Mouse (Mus musculus): ENCODE data around the gene Srsf10. TPM values are rescaled to one million over a fixed set of nuclear protein-coding genes. Genes with fewer than 3 reads are reported as not detected.

The Srsf10 gene
- polyA plus RNA-seq, 1 experiment from 2014 or later = 84.2 TPM

DNA sequence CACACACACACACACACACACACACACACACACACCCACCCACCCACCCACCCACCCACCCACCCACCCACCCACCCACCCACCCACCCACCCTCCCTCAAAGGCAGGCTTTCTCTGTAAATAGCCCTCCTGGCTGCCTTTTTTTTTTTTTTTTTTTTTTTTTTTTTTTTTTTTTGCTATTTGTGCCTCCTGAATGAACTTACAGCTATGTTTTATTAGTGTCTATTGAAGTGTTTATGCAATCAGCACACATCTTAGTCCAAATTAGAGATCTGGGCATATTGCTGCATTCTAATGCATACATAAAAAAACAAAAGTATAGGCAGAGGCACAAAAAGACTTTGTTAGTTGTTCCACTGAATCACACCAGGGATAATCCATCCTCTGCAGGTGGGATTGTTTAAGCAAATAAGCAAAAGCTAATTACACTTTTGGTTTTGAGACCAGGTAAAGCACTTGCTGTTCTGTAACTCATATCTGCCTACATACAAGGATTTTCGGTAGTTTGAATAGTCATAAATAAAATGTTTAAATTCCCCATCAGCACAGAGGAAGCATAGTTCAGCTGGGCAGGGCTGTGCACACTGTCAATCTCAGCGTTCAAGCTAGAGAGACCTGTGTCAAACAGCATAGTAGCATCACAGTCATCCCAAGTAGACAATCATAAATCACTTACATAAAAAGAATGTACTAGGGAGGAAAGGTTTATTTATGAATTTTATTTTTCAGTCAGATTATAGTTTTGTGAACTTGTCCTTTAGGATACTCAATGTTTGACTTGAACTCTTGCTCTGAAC lies 14.9 kb downstream of the Srsf10 start:
- H3K27ac ChIP-seq (ENCODE audit: low read depth, low read length) = no peak overlapping the region
- 9% methylated on average over 2 of the region's 2 CpGs for WGBS
- no peaks in the 10 kb centered on the region for H3K27me3 ChIP-seq (replicated peaks; ENCODE audit: control insufficient read depth, insufficient read depth, low read length)
- no peak for ATAC-seq
- no peak for TF ChIP-seq CTCF (IDR thresholded peaks at IDR 0.05; ENCODE audit: low read depth)
- no peaks in the 10 kb centered on the region for H3K9me3 ChIP-seq (ENCODE audit: control insufficient read depth)
- H3K4me1 ChIP-seq (replicated peaks; ENCODE audit: control insufficient read depth, insufficient read depth, low read length) = peaks cover 11% of the 10 kb centered on the region
- peak overlapping the region; percentile 77 for H3K4me2 ChIP-seq (replicated peaks; ENCODE audit: low read depth)
- no peak overlapping the region for H3K4me3 ChIP-seq (ENCODE audit: low read depth, low read length)
- no peak overlapping the region for H3K9ac ChIP-seq (ENCODE audit: low read depth, low read length)
- peaks cover 24% of the 10 kb centered on the region for H3K36me3 ChIP-seq (ENCODE audit: control insufficient read depth, insufficient read depth)

DNA sequence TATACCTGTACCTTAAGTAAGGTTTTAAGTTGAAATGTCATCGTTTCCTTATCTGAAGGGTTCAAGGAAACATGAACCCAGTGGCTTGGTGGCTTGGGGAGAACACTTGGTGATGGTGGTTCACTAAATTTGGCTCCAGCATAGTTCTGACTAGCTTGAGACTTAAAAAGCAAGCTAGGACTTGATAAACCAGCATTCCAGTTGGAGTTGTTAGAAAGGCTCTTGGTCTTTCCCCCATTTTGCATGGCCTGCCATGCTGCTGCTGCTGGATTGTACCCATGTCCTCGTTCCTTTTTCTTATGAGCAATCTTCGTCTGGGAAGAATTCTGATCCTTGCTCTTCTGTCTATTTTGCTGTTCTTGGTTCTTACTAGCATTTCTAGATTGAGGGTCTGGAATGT lies 16.5 kb downstream of the Srsf10 start:
- H3K9me3 ChIP-seq (ENCODE audit: control insufficient read depth) = no peaks in the 10 kb centered on the region
- TF ChIP-seq CTCF (IDR thresholded peaks at IDR 0.05; ENCODE audit: low read depth) = no peak
- no peaks in the 10 kb centered on the region for H3K27me3 ChIP-seq (replicated peaks; ENCODE audit: control insufficient read depth, insufficient read depth, low read length)
- H3K4me2 ChIP-seq (replicated peaks; ENCODE audit: low read depth) = peak overlapping the region; percentile 77
- no peak for ATAC-seq
- H3K4me3 ChIP-seq (ENCODE audit: low read depth, low read length) = peak overlapping the region; percentile 74
- WGBS = 17% methylated on average over 3 of the region's 3 CpGs
- peaks cover 13% of the 10 kb centered on the region for H3K36me3 ChIP-seq (ENCODE audit: control insufficient read depth, insufficient read depth)
- no peak overlapping the region for H3K27ac ChIP-seq (ENCODE audit: low read depth, low read length)
- peaks cover 14% of the 10 kb centered on the region for H3K4me1 ChIP-seq (replicated peaks; ENCODE audit: control insufficient read depth, insufficient read depth, low read length)
- H3K9ac ChIP-seq (ENCODE audit: low read depth, low read length) = no peak overlapping the region

DNA sequence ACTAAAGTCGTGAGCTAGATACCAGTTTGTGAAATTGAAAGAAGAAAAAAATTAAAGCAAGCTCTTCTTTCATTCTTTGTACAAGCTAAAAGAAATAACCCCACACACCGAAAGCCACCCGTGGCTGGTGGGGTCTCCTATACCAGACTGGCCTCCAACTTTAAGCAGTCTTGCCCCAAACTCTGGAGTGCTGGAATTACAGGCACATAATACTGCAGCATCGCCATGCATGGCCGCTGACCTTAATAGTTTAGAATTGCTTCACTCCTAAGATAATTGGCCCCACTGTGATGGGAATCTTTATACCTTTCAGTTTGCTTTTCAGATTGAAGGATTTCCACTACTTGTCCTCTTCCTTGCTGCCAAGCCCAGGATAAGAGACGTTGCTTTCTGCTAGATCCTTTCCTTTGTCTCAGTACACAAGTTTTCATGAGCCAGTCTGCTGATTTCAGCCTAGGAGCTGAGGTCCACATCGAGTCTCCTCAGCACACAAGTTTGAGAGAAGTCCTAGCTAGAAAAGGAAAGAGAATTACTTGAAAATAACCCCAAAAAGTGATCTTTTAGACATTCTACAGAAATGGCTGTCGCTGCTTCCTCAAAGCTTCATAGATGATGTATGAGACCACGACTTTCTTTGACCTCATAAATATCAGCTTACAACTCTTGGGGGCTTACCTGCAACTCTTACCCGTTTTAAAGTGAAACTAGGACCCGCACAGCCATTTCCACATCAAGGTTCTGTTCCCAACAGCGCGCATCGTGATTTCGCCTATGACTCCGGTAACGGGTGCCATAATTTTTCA lies 17.2 kb downstream of the Srsf10 start:
- 4% methylated on average over 17 of the region's 17 CpGs for WGBS
- no peak for ATAC-seq
- no peak for TF ChIP-seq CTCF (IDR thresholded peaks at IDR 0.05; ENCODE audit: low read depth)
- H3K4me2 ChIP-seq (replicated peaks; ENCODE audit: low read depth) = peak overlapping the region; percentile 77
- peaks cover 14% of the 10 kb centered on the region for H3K4me1 ChIP-seq (replicated peaks; ENCODE audit: control insufficient read depth, insufficient read depth, low read length)
- H3K27me3 ChIP-seq (replicated peaks; ENCODE audit: control insufficient read depth, insufficient read depth, low read length) = no peaks in the 10 kb centered on the region
- H3K9ac ChIP-seq (ENCODE audit: low read depth, low read length) = peak overlapping the region; percentile 93
- H3K27ac ChIP-seq (ENCODE audit: low read depth, low read length) = peak overlapping the region; percentile 99
- H3K4me3 ChIP-seq (ENCODE audit: low read depth, low read length) = peak overlapping the region; percentile 74
- H3K36me3 ChIP-seq (ENCODE audit: control insufficient read depth, insufficient read depth) = peaks cover 13% of the 10 kb centered on the region
- no peaks in the 10 kb centered on the region for H3K9me3 ChIP-seq (ENCODE audit: control insufficient read depth)

DNA sequence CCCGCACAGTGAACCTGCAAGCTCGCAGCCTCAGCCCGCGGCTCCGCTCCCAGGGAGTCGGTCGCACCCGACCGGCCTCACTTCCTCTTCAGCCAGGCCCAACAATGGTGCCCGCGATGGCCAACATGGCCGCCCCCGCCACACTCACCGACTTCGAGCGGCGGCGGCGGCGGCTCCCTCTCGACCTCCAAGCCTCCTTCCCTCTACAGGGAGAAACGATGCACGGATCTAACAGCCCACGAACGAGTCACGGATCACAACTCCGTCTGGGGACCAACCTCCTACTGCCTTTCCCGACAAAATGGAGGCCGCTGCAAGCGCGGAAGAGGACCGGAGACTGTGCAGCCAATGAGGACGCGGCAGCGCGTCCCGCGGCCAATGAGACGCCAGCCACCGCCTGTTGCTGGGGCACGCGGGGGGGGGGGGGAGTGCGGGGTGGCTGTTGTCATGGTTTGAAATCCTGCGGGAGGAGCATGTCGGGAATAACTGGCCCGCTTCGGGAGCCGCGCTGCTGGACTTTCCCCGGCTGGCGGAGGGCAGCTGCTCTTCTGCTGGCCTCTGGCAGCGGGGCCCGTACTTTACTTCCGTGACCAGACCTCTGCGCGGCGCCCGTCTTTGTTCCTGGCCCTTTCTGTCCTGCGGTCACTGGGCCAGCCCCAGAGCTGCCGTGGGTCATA lies 18.1 kb downstream of the Srsf10 start, which contains the start of gene Pnrc2:
TSS of gene Pnrc2 (minus strand) at position 325 of the 677 bp plus-strand sequence.
- Histone ChIP-seq H3K36me3 (ENCODE audit: control insufficient read depth, insufficient read depth) (peaks cover 13% of the 10 kb centered on the region), H3K4me3 (ENCODE audit: low read depth, low read length) (peak within 1 kb of the TSS; percentile 74), H3K4me1 (replicated peaks; ENCODE audit: control insufficient read depth, insufficient read depth, low read length) (peaks cover 14% of the 10 kb centered on the region), H3K4me2 (replicated peaks; ENCODE audit: low read depth) (peak within 1 kb of the TSS; percentile 77), H3K27me3 (replicated peaks; ENCODE audit: control insufficient read depth, insufficient read depth, low read length) (no peaks in the 10 kb centered on the region), H3K9me3 (ENCODE audit: control insufficient read depth) (no peaks in the 10 kb centered on the region), H3K27ac (ENCODE audit: low read depth, low read length) (peak within 1 kb of the TSS; percentile 99), H3K9ac (ENCODE audit: low read depth, low read length) (peak within 1 kb of the TSS; percentile 93)
- TF ChIP-seq CTCF (IDR thresholded peaks at IDR 0.05; ENCODE audit: low read depth) = peak; percentile 18; the same call in 1 of the 2 replicates
- peak; percentile 97 for ATAC-seq
- WGBS = under 1% methylated on average over 54 of the region's 60 CpGs

DNA sequence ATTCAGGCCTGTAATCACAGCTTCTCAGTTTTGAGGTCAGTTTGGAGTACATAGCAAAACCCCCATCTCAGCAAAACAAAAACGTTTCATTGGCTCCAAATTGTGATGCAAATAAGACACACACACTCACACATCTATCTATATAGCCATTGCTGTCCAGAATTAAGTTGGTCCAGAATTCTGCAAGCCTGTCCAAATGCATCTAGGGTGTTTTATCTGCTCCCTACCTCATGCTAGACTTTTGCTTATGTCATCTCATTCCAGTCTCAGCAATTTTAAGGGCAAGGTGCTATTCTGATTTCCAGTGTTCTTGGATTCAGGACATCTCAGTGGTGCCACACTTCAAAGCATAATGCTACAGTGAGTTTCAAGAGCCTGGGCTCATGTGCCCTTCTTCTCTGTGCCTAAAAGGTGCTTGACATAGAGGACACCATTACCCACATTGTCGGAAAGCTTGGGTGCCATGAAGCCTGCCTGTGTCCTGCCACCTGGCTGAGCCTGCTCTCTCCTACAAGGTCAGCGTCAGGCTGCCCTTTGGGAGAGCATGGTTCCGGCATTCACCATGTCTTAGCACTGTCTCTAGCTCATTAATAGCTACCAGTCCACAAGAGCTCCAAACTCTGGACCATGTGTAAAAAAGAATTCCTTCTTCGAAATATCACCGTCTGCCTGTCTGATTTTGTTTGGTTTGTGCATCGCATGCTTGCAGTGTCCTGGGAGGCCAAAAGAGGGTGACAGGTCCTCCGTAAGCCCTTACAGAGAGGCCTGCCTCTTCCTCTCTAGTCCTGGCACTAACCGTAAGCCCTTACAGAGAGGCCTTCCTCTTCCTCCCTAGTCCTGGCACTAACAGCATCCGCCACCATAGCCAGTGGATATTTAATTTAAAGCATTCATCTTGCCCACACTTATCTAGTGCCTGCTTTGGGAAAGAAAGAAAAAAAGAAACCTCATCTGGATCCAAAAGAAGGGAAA lies 19.3 kb downstream of the Srsf10 start:
- Histone ChIP-seq H3K27ac (ENCODE audit: low read depth, low read length) (peak overlapping the region; percentile 99), H3K36me3 (ENCODE audit: control insufficient read depth, insufficient read depth) (peaks cover 13% of the 10 kb centered on the region), H3K9ac (ENCODE audit: low read depth, low read length) (no peak overlapping the region), H3K9me3 (ENCODE audit: control insufficient read depth) (no peaks in the 10 kb centered on the region), H3K4me1 (replicated peaks; ENCODE audit: control insufficient read depth, insufficient read depth, low read length) (peaks cover 14% of the 10 kb centered on the region), H3K4me2 (replicated peaks; ENCODE audit: low read depth) (peak overlapping the region; percentile 77; the same call in 1 of the 2 replicates), H3K27me3 (replicated peaks; ENCODE audit: control insufficient read depth, insufficient read depth, low read length) (no peaks in the 10 kb centered on the region), H3K4me3 (ENCODE audit: low read depth, low read length) (no peak overlapping the region)
- ATAC-seq = no peak
- WGBS = 79% methylated on average over 10 of the region's 10 CpGs
- TF ChIP-seq CTCF (IDR thresholded peaks at IDR 0.05; ENCODE audit: low read depth) = no peak

All from intestine, postnatal 0 days (tissue).